Mouse (Mus musculus): ENCODE measurements around the gene 2700097O09Rik. TPM values are rescaled to one million over a fixed set of nuclear protein-coding genes. Genes with fewer than 3 reads are reported as not detected.
A peak's percentile ranks its signal among the peaks of the same experiment; 100 is the strongest.
"Not testable (repeated sequence)": the region's sequence is repeated elsewhere in the genome, so short reads cannot be mapped to it uniquely, and the experiment has no call there.

2700097O09Rik gene
- 10 to 100 TPM in 1 of 4 experiments, 1 to 10 TPM in 3; 7.1 to 13.8 (median 8.1) TPM for total RNA-seq (2022)

DNA sequence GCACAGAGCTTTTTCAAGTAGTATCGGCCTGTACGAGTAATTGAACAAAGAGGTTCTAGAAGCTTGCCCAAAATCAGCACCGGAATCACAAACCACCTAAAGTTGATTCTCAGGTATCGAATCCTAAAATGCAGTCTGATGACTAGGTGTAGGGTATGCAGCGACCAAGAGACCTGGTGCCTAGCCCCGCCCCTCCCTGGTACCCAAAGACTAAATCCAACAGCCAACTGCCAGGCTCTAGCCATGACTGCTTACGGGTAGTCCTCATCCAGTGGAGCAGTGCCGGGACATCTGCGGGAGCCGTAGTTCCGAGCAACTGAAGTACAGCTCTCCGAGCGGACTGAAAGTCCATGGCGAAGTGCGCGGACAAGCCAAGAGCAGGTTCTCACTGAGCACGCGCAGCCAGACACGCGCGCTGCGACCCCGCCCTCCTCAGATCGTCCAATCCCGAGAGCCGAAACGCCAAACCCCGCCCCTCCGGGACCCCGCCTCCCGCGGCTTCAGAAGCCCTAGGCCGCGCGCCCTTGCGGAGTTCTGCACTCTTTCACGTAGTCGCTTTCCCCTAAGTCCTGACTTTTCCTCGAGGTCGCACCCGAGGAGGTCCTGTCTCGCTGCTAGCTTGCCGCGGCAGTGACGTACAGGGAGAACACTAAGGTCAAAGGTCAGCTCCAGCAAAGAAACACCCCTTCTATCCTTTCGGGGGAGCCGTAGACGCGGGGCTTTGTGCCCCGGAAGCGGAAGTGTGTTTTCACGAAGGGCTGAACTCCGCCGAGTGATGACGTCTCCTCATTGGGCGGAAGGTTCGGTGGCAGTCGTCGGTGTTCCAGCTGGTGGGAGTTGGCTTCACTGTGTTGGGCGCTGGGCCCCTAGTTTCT is at the start of gene 2700097O09Rik, which contains the start of gene Srp54a:
2700097O09Rik (minus strand) TSS at position 385 of the 875 bp plus-strand sequence.
Srp54a (plus strand) TSS at position 537 of the 875 bp plus-strand sequence.
- DNase-seq (ENCODE audit: low spot score in 2 of 2): peak; percentile 84 to 93

DNA sequence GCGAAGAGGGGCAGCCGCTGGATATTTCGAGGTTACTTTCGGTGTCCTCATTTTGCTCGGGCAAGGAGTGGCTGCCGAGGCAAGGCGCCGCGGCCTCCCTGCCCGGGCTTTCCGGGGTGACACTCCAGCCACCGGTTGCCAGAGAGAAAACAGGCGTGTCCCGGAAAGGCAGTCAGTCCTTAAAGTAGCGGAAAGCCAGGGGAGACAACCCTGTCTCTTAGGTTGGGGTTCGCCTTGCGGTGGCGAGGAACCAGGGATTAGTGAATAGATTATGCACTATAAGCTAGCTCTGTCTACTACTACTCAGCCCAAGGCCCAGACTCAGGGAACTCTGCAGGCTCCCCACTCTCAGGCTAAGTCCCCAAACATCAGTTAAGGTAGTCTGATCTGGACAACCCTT is 44.8 kb upstream of the 2700097O09Rik start:
- not testable (repeated sequence) for DNase-seq (ENCODE audit: low spot score in 2 of 2)

DNA sequence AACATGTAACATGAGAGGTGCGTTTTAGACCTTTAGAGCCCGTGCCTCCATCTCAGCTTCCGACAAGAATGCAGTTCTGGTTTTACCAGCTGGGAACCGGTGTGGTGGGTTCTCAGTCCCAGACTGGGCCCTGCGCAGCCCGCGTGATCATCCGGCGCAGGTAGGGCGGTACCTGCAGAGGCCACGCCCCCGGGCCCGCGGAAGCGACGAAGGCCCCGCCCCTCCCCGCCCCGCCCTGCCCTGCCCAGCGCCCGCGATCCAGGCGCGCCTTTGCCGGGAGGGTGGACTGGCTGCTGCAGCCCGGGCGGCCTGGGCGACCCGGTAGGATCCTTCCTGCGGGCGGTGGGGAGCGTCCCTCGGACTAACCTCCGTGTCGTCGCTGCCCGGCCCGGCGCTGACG is 44.3 kb upstream of the 2700097O09Rik start, which contains the start of gene Fam177a:
Fam177a (plus strand) TSS at position 228 of the 400 bp plus-strand sequence.
- not testable (repeated sequence) for DNase-seq (ENCODE audit: low spot score in 2 of 2)

DNA sequence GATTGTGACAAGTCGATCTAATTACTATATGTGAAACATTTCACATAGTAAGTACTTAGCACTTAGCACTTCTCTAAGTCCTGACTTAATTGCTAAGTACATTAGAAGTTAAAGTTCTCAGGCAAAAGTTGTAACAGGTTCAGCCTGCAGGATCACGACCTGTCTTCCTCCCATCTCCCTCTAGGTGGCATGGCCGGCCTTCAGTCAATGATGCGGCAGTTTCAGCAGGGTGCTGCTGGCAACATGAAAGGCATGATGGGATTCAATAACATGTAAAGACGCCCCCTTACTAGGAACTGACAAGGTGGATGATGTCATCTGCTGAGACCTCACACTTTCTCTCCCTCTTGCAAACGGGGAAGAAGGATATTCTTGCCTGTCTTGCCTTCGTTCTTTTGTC is 32.7 kb upstream of the 2700097O09Rik start:
- not testable (repeated sequence) for DNase-seq (ENCODE audit: low spot score in 2 of 2)

DNA sequence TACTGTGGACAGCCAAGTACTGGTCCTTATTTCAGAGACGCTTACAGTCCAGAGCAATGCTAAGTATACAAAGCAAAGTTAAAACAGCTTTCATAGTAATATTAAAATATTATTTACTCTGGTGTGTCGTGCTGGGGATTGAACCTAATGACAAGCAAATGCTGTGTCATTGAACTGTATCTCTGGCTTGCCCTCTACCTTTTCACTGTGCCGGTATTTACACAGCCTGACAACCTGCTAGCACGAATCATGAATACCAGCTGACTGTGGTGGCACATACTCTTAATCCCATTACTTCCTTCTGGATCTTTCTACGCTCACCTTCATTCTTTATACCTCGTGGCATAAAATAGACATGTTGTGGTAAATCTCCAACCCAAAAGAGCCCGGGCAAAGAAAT is 12.2 kb upstream of the 2700097O09Rik start:
- DNase-seq (ENCODE audit: low spot score in 2 of 2): not testable (repeated sequence)

DNA sequence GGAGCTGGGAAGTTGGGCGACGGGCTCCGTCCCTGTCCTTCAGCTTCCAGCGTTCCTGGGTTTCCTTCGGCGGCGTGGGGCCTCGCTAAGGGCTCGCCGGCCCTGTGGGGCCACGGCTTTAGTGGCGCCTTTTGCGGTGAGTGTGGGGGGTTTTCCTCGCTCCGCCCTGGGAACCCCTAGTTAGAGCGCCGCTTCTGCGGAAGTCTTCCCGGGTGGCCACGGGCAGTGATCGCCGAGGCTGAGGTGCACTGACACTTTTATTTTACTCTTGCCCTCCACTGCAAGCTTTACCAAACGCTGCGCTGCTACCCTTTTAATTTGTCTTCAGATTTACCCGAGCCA is 662 bp upstream of the 2700097O09Rik start:
- DNase-seq (ENCODE audit: low spot score in 2 of 2): not testable (repeated sequence)

DNA sequence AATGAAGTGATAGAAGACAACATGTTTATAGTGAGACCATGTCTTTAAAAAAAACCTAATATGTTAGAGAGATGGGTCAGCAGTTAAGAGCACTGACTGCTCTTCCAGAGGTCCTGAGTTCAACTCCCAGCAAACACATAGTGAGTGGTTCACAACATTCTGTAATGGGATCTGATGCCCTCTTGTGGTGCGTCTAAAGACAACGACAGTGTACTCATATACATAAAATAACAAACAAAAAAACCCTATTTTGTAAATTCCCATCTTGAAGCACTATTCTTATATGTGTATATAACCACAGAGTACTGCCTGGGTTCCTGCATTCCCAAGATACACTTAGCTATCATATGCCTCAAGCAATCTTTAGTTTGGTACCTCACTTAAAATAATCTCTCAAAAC is 1.2 kb downstream of the 2700097O09Rik start:
- DNase-seq (ENCODE audit: low spot score in 2 of 2): not testable (repeated sequence)

DNA sequence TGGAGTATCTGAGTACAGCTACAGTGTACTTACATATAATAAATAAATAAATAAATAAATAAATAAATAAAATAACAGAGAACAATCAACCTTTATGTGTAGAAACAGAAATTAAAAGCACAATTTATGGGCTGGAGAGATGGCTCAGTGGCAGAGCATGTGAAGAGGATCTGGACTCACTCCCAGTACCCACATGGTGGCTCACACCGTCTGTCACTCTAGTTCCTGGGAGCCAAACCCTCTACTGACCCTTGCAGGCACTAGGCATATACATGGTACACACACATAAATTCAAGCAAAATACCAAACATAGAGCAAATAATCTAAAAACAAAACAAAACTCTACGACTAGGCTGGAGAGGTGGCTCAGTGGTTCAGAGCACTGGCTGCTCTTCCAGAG is 4.6 kb downstream of the 2700097O09Rik start:
- DNase-seq (ENCODE audit: low spot score in 2 of 2): no peak

DNA sequence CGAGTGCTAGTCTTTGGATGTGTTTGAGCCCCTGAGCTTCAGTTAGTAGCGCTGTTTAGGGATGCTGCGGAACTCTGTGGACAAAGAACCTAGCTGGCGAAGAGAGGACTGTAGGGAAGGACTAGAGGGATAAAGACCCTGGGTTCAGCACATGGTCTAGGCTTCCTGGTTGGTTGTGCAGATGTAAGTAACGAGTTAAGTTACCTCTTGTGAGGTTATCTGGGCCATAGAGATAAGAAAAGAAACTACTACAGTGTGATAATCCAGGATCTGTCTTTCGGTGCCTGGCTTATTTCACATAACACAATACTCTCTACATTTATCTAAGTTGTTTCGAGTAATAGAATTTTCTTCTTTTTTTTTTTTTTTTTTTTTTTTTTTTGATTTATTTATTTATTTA is 6.2 kb downstream of the 2700097O09Rik start:
- DNase-seq (ENCODE audit: low spot score in 2 of 2): no peak

DNA sequence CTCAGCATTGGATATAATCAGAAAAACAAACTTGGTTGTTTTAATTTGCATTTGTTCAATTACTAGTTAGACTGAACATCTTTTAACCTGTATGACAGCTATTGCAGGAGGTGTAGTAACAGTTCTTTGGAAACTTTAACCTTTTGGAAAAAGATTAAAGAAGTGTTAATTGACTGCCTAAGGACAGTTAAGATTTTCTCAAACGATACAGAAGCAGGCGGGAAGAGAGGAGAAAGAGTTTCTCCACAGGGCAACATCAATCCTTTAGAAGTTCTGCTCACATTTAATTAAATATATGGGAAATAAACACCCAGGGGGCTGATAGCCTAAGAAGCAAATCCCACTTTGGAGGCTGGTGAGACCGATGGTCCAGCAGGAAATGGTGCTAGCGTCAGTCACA is 7.4 kb downstream of the 2700097O09Rik start:
- DNase-seq (ENCODE audit: low spot score in 2 of 2): no peak

DNA sequence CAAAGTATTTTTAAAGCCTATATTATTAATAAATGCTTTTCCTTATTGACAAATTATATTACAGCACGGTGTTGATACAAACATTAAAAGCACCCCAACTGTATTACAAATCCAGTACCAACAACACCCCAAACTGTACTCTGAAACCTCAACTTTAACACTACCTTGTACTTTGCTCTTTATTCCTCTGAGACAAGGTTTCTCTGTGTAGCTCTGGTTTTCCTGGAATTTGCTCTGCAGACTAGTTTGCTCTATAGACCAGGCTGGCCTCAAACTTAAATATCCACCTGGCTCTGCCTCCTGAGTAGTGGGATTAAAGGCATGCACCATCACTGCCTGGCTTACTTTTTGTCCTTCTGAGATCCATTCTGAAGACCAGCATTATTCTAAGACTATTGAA is 17.8 kb downstream of the 2700097O09Rik start:
- DNase-seq (ENCODE audit: low spot score in 2 of 2): no peak

DNA sequence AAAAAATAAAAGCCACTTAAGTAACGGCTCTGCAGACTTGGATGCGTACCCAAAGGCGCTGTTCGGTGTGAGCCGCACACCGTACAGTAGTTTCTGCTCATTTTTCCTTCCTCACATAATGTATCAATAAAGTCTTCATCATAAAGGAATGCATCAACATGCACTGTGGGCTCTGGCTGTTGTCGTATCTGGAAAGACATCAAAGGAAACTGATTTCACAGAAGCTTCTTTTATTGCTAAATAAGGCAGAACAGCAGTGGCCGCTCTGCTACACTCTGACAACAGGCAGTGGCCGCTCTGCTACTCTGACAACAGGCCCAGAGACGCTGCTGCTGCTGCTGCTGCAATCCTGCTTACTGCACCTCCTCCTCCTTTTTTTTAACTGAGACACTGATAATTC is 18.9 kb downstream of the 2700097O09Rik start:
- DNase-seq (ENCODE audit: low spot score in 2 of 2): no peak

DNA sequence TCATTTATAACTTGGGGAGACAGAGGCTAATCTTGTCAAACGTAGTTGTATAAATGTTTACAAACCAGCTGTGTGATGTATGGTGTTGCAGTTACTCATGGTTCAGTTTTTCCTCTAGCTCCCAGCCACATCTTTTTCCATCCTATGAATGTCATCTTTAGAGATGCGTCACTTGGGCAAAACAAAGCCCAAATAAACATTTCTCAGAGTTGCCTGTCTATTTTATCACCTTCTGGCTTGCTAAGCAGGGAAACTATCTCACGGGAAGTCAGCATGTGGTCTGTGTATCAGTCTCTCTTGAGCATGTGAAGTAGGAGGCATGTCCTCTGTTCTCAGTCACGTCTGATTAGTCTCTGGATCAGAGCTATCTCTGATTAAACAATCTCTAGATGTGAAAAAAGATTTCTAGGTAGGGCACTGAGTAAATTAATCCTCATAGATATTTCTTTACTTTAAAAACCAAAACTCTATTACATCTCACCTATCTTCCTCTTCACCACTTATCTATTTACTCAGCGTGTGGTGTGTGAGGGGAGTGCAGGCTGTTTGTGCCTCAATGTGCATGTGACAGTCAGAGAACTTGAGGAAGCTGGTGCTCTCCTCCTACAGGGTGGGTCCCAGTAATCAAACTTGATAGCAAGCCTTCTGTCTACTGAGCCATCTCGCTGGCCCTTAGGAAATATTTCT is 19.6 kb downstream of the 2700097O09Rik start:
- DNase-seq (ENCODE audit: low spot score in 2 of 2): no peak

DNA sequence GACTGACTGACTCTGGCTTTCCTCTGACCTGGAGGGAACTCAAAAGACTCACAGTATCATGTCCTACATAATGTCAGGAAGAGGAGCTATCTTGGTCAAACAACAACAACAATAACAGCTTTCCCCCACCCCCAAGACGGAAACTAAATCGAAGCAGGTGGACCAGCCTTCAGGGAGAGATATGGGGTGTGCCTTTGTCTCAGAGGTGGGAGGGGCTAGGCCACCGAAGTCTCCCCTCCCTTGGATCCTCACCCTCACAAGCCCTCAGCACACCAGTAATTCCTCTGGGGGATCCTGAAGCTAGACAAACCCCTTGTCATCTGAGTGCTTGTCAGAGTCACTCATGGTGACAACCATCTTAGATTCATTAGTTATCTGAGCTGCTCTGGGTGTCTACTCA is 20.1 kb downstream of the 2700097O09Rik start:
- DNase-seq (ENCODE audit: low spot score in 2 of 2): no peak

DNA sequence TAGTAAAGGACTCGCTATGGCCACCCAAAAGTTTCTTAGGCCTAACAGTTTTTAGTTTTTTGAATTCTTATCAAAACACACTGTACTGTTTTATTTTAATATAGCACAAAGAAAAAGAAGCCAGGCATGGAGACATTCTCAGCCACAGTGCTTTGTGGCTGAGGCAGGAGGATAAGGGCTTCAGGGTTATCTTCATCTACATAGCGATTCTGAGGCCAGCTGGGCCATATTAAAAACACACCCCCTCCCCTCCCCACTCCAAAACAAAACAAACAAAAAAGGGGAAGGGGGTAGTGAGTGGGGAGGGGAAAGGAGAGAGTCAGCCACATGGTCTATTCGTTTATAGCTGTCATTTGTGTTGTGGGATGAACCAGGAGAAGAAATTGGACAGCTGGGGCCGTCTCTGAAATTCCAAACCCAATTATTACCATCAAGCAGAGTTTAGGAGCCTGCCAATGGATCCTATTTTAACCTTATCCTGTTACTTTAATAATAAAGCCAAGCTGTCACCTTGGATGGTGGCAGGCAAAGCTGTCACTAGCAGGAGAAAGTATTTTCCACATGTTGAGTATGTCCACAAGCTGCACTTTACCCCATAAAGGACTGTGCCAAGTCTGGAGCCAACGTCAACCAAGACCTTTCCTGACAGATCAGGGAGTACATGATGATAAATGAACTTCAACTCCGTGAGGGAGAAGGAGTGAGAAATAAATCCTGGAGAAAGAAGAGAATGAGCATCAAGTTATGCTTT is 20.9 kb downstream of the 2700097O09Rik start:
- DNase-seq (ENCODE audit: low spot score in 2 of 2): no peak

DNA sequence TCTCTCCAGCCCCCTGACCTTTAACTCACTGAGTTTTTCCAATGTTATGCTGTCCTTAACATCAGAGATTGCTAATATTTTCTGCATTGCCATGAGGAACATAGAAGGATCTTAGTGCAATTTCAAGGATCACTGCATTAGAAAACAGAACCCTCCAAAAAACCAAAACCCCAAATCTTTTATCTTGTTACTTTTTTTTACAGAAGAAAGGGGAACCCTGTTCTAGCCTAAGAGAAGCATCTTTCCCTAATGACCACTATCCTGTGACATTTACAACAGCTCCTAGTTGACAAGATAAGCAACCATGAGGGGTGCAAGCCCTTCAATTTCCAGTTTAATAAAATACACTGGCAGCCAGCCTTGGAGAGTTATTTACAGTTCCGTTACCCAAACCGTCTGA is 23.2 kb downstream of the 2700097O09Rik start:
- no peak for DNase-seq (ENCODE audit: low spot score in 2 of 2)

DNA sequence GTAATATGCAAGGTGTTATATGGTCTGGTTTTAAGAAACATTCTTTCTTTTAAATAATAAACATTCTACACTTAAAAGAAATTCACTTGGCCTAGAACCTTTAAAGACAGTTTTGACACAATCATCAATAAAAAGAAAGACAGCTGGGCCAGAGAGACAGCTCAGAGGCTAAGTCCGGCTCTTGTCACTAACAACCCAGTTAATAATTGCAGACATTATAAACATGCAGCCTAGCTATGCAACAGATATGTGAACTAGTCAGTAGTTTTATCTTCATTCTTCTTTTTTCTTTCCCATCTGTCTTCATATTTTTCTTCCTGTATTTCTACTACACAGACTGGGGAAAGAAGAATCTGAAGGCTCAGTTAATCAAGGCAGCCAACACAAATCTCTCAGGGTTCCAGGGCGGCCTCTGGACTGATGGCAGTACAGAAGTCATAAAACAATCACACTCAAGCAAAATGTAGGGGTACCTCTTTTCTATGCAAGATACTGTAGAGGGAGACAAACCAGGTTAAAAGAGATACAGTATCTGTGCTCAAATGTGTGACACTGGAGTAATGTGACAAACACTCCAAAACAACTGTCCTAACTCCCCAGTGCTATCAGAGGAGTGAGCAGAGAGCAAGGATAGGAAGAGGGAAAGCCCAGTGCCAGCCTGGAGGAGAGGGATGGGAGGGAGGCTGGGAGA is 25.2 kb downstream of the 2700097O09Rik start:
- no peak for DNase-seq (ENCODE audit: low spot score in 2 of 2)

DNA sequence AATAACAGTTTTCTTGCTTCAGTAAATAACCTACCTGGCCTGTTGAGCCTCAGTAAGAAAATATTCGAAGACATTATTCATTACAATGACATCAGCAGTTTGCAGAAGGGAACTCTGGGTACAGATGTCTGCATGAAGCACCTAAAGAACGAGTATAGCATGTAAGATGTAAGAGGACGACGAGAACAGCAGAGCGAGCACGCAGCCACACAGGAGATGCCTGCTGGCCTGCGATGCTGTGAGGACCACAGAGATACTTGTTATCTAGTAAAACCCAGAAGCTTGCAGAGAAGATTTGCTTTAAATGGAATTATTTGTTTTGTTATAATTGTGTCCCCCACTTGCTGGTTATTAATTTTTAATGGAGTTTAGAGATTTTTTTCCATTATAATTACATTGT is 26.6 kb downstream of the 2700097O09Rik start:
- DNase-seq (ENCODE audit: low spot score in 2 of 2): no peak

DNA sequence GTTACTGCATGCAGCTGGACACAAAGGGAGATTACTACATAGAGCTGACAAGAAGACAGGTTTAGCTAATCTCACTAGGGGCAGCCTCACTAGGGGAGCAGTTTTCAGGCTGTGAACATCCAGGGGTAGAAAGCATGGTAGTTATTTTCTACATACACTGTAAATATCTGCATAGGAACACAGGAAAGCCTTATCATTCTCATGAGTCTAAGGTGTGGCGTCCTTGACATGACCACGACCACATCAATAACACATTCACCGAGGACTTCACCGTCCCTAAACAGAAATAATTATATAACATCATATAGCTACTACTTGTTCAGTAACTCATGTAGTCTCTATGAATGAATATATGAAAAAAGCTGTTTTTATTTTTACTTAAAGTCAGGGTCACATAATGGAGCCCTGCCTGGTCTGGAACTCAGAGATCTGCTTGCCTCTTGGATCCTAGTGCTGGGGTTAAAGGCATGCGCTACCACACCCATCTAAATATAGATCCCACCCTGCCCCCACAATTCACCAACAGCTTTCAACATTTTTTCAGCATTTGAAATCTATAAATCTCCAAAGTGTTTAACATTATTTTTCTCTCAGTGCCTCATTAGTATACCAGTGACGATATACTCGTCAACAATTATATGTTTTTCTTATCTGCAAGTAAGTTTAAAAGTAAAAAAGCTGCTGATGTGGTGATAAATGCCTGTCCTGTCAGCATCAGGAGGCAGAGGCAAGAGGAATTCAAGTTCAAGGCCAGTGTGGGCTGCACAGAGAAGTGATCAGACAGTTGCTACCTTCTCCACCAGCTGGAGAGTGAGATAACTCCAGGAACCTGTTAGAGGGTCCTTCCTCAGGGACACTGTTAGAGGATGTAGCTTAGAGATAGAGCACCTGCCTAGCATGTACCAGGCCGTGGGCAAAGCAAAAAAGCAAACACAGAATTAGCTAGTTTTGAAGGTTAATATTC is 28.4 kb downstream of the 2700097O09Rik start:
- DNase-seq (ENCODE audit: low spot score in 2 of 2): no peak

All from left cerebral cortex, adult 8-10 months (tissue).